Mouse (Mus musculus): ENCODE measurements around the gene Qprt. TPM values are rescaled to one million over a fixed set of nuclear protein-coding genes. Genes with fewer than 3 reads are reported as not detected.

The Qprt gene
- polyA plus RNA-seq, 1 experiment from 2014 or later = 151 TPM

DNA sequence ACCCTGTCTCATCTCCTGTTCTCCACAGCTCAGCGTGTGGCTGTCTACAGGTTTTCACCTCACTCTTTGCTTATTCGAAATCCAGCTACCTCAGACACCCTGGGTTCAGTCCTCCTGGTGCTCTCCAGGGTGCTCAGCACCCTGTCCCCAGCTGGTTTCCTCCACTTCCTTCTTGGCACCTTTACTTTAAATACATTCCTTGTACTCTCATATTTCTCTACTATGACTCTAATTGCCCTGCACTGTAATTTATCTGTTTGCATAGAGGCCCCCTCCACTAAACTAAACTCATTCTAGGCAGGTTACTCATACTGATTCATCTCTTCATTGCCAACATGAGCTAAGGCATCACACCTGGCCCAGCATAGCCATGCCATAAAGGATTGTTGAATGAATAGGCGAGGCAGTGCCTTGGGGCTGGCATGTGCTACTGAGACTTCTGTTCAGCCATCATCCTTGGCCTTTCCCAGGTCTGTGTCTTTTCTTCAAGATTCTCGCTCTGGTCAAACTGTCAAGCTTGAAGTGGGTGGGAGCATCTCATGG lies 51.1 kb downstream of the Qprt start:
- Histone ChIP-seq H3K4me1 (ENCODE audit: insufficient read depth) (no peaks in the 10 kb centered on the region), H3K4me2 (ENCODE audit: low read depth, low read length) (no peak overlapping the region), H3K27me3 (ENCODE audit: insufficient read depth, low read length) (no peaks in the 10 kb centered on the region), H3K9me3 (ENCODE audit: low read length) (peaks cover 4% of the 10 kb centered on the region; the same call in 1 of the 2 replicates), H3K4me3 (ENCODE audit: low read depth, low read length) (no peak overlapping the region), H3K27ac (ENCODE audit: low read depth) (no peak overlapping the region), H3K9ac (replicated peaks) (no peak overlapping the region), H3K36me3 (replicated peaks; ENCODE audit: insufficient read depth, low read length) (no peaks in the 10 kb centered on the region)
- WGBS (ENCODE audit: insufficient replicate concordance) = 70% methylated on average over 4 of the region's 4 CpGs
- ATAC-seq = no peak
- TF ChIP-seq EP300 (IDR thresholded peaks at IDR 0.05; ENCODE audit: low read depth) (no peak), CTCF (IDR thresholded peaks at IDR 0.05; ENCODE audit: low read depth) (no peak)
- no peak for DNase-seq

DNA sequence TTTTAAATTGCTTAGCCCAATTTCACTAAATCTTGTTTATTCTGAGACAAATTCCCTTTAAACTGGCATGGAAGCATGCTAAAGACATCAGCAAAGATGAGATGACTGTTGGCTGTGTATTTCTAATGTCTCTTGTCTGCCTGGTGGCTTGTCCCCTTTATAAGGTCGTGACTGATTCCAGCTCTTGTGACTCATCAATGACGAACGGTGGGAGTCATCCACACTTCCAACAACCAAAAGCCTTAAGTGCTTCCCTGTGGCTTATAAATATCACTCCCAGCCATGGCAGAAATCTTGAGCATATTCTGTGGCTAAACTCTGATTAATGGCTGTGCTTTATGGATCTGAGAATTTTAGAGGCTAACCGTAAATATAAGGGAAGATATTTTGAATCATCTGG lies 55.7 kb downstream of the Qprt start:
- TF ChIP-seq CTCF (IDR thresholded peaks at IDR 0.05; ENCODE audit: low read depth) = no peak
- no peak for TF ChIP-seq EP300 (IDR thresholded peaks at IDR 0.05; ENCODE audit: low read depth)
- Histone ChIP-seq H3K4me2 (ENCODE audit: low read depth, low read length) (no peak overlapping the region), H3K4me3 (ENCODE audit: low read depth, low read length) (no peak overlapping the region), H3K36me3 (replicated peaks; ENCODE audit: insufficient read depth, low read length) (no peaks in the 10 kb centered on the region), H3K9ac (replicated peaks) (no peak overlapping the region), H3K27ac (ENCODE audit: low read depth) (no peak overlapping the region), H3K9me3 (ENCODE audit: low read length) (no peaks in the 10 kb centered on the region), H3K4me1 (ENCODE audit: insufficient read depth) (0 out of 2 replicates have a peak, but pooled peaks cover 3% of the 10 kb centered on the region), H3K27me3 (ENCODE audit: insufficient read depth, low read length) (no peaks in the 10 kb centered on the region)
- ATAC-seq (no peak), DNase-seq (no peak)
- WGBS (ENCODE audit: insufficient replicate concordance) = 70% methylated on average over 4 of the region's 4 CpGs

DNA sequence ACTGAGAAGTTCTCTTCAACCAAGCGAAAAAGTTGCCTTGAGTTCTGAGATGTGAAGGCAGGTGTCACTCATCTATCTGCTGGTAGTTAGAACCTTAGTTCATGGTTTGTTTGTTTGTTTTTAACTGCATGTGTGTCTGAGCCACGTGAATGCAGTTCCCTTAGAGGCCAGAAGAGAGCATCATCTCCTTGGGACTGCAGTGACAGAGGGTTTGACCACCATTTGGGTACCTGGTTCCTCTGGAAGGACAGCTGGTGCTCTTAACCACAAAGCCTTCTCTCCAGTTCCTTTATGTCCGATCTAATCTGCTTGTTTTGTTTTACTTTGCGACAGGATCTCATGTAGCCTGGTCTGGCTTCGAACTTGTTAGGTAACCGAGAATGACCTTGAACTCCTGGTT lies 56.5 kb downstream of the Qprt start:
- Histone ChIP-seq H3K9ac (replicated peaks) (no peak overlapping the region), H3K36me3 (replicated peaks; ENCODE audit: insufficient read depth, low read length) (no peaks in the 10 kb centered on the region), H3K9me3 (ENCODE audit: low read length) (no peaks in the 10 kb centered on the region), H3K4me1 (ENCODE audit: insufficient read depth) (0 out of 2 replicates have a peak, but pooled peaks cover 3% of the 10 kb centered on the region), H3K27ac (ENCODE audit: low read depth) (no peak overlapping the region), H3K4me3 (ENCODE audit: low read depth, low read length) (no peak overlapping the region), H3K27me3 (ENCODE audit: insufficient read depth, low read length) (no peaks in the 10 kb centered on the region), H3K4me2 (ENCODE audit: low read depth, low read length) (no peak overlapping the region)
- TF ChIP-seq CTCF (IDR thresholded peaks at IDR 0.05; ENCODE audit: low read depth) (peak; percentile 57), EP300 (IDR thresholded peaks at IDR 0.05; ENCODE audit: low read depth) (no peak)
- DNase-seq = no peak
- no peak for ATAC-seq
- WGBS (ENCODE audit: insufficient replicate concordance) = 75% methylated on average over 6 of the region's 6 CpGs

Other genes with a start within 250 kb of the Qprt start
- gene Taok2, start 237.5 kb downstream of the Qprt start, polyA plus RNA-seq (2015; fragmentation: Nextera tagmentation; extraction: Ambion mirVana) = 7.5 and 8.7 TPM in 2 replicates
- 35.6 and 38.4 TPM in 2 replicates for gene Tmem219, start 199.3 kb downstream of the Qprt start, polyA plus RNA-seq (2015; fragmentation: Nextera tagmentation; extraction: Ambion mirVana)
- 4.4 and 4.6 TPM in 2 replicates for gene Kctd13, start 193.3 kb downstream of the Qprt start, polyA plus RNA-seq (2015; fragmentation: Nextera tagmentation; extraction: Ambion mirVana)
- not detected in 2 replicates for gene Asphd1, start 172.6 kb downstream of the Qprt start, polyA plus RNA-seq (2015; fragmentation: Nextera tagmentation; extraction: Ambion mirVana)
- gene Sez6l2, start 171.7 kb downstream of the Qprt start, polyA plus RNA-seq (2015; fragmentation: Nextera tagmentation; extraction: Ambion mirVana) = 0.09 and 0.43 TPM in 2 replicates
- 33.2 and 37.4 TPM in 2 replicates for gene Cdipt, start 146.3 kb downstream of the Qprt start, polyA plus RNA-seq (2015; fragmentation: Nextera tagmentation; extraction: Ambion mirVana)
- 0.68 and 1.0 TPM in 2 replicates for gene Cdiptos, start 146.1 kb downstream of the Qprt start, polyA plus RNA-seq (2015; fragmentation: Nextera tagmentation; extraction: Ambion mirVana)
- 10.5 and 10.9 TPM in 2 replicates for gene Mvp, start 107.6 kb downstream of the Qprt start, polyA plus RNA-seq (2015; fragmentation: Nextera tagmentation; extraction: Ambion mirVana)
- gene Pagr1b, start 105.7 kb downstream of the Qprt start, polyA plus RNA-seq (2015; fragmentation: Nextera tagmentation; extraction: Ambion mirVana) = 0.26 TPM in 1 of 2 replicates, not detected in the other
- gene Pagr1a, start 104.9 kb downstream of the Qprt start, polyA plus RNA-seq (2015; fragmentation: Nextera tagmentation; extraction: Ambion mirVana) = 12.2 and 13.8 TPM in 2 replicates
- 4.5 and 7.8 TPM in 2 replicates for gene Gm42742, start 101.1 kb downstream of the Qprt start, polyA plus RNA-seq (2015; fragmentation: Nextera tagmentation; extraction: Ambion mirVana)
- 0.18 TPM in 1 of 2 replicates, not detected in the other for gene Prrt2, start 101.0 kb downstream of the Qprt start, polyA plus RNA-seq (2015; fragmentation: Nextera tagmentation; extraction: Ambion mirVana)
- 20.0 and 24.0 TPM in 2 replicates for gene Maz, start 95.2 kb downstream of the Qprt start, polyA plus RNA-seq (2015; fragmentation: Nextera tagmentation; extraction: Ambion mirVana)
- 45.4 and 47.4 TPM in 2 replicates for gene Kif22, start 79.8 kb downstream of the Qprt start, polyA plus RNA-seq (2015; fragmentation: Nextera tagmentation; extraction: Ambion mirVana)
- 0.59 and 1.8 TPM in 2 replicates for gene Zg16, start 34.9 kb downstream of the Qprt start, polyA plus RNA-seq (2015; fragmentation: Nextera tagmentation; extraction: Ambion mirVana)
- gene AI467606, start 30.9 kb downstream of the Qprt start, polyA plus RNA-seq (2015; fragmentation: Nextera tagmentation; extraction: Ambion mirVana) = 7.6 and 8.1 TPM in 2 replicates
- 4.9 and 5.6 TPM in 2 replicates for gene Spn, start 15.6 kb upstream of the Qprt start, polyA plus RNA-seq (2015; fragmentation: Nextera tagmentation; extraction: Ambion mirVana)
- gene Cd2bp2, start 73.8 kb upstream of the Qprt start, polyA plus RNA-seq (2015; fragmentation: Nextera tagmentation; extraction: Ambion mirVana) = 11.5 and 14.0 TPM in 2 replicates
- gene Tbc1d10b, start 86.2 kb upstream of the Qprt start, polyA plus RNA-seq (2015; fragmentation: Nextera tagmentation; extraction: Ambion mirVana) = 8.3 and 8.6 TPM in 2 replicates
- 19.7 and 94.3 TPM in 2 replicates for gene Mylpf, start 86.7 kb upstream of the Qprt start, polyA plus RNA-seq (2015; fragmentation: Nextera tagmentation; extraction: Ambion mirVana)
- 4.0 and 5.3 TPM in 2 replicates for gene Zfp553, start 110.8 kb upstream of the Qprt start, polyA plus RNA-seq (2015; fragmentation: Nextera tagmentation; extraction: Ambion mirVana)
- gene Sept1, start 110.9 kb upstream of the Qprt start, polyA plus RNA-seq (2015; fragmentation: Nextera tagmentation; extraction: Ambion mirVana) = 16.7 and 17.3 TPM in 2 replicates
- gene Zfp771, start 122.0 kb upstream of the Qprt start, polyA plus RNA-seq (2015; fragmentation: Nextera tagmentation; extraction: Ambion mirVana) = 15.5 and 17.8 TPM in 2 replicates
- gene Dctpp1, start 138.5 kb upstream of the Qprt start, polyA plus RNA-seq (2015; fragmentation: Nextera tagmentation; extraction: Ambion mirVana) = 96.8 and 107 TPM in 2 replicates
- 712 and 714 TPM in 2 replicates for gene Sephs2, start 151.8 kb upstream of the Qprt start, polyA plus RNA-seq (2015; fragmentation: Nextera tagmentation; extraction: Ambion mirVana)
- gene Itgal, start 174.0 kb upstream of the Qprt start, polyA plus RNA-seq (2015; fragmentation: Nextera tagmentation; extraction: Ambion mirVana) = 5.9 and 6.8 TPM in 2 replicates
- gene Zfp768, start 223.4 kb upstream of the Qprt start, polyA plus RNA-seq (2015; fragmentation: Nextera tagmentation; extraction: Ambion mirVana) = 4.8 and 6.4 TPM in 2 replicates